Mouse (Mus musculus) limb, embryonic 14.5 days (tissue): Measurements from ENCODE around the gene Zfp286. TPM values are rescaled to one million over a fixed set of nuclear protein-coding genes. Genes with fewer than 3 reads are reported as not detected.

Experiments used
- ATAC-seq: fragments of 200-750 bp; cut with Nextera tagmentation; 2 replicates; pipeline ENCODE4 v1.8.0; 2017; ENCODE audit warnings: low read depth, moderate number of reproducible peaks, moderate TSS enrichment; ENCODE audit not compliant: low FRiP score
- DNase-seq: peaks from one replicate; pipeline ENCODE4 v3.0.0-alpha.2; 2015; ENCODE audit warnings: low spot score
- H3K27ac ChIP-seq: fragments of 300-500 bp; sonication (generic); replicated peaks from 2 replicates; pipeline ENCODE4 v1.5.1; 2014; ENCODE audit warnings: low read depth, mild to moderate bottlenecking, low read length, moderate library complexity, mixed read lengths
- H3K27me3 ChIP-seq: fragments of 300-500 bp; sonication (generic); 2 replicates; pipeline ENCODE4 v1.6.1; 2014; ENCODE audit warnings: low read length, mixed read lengths; ENCODE audit not compliant: control insufficient read depth, insufficient read depth
- H3K36me3 ChIP-seq: fragments of 300-500 bp; sonication (generic); 2 replicates; pipeline ENCODE4 v1.6.1; 2014; ENCODE audit warnings: mild to moderate bottlenecking, low read length, moderate library complexity, mixed read lengths; ENCODE audit not compliant: control insufficient read depth, insufficient read depth
- H3K4me1 ChIP-seq: fragments of 300-500 bp; sonication (generic); 2 replicates; pipeline ENCODE4 v1.6.1; 2014; ENCODE audit warnings: antibody characterized with exemption, low read length, mixed read lengths; ENCODE audit not compliant: control insufficient read depth, insufficient read depth
- H3K4me2 ChIP-seq: fragments of 300-500 bp; sonication (generic); replicated peaks from 2 replicates; pipeline ENCODE4 v1.6.1; 2014; ENCODE audit warnings: low read depth, mild to moderate bottlenecking, low read length, moderate library complexity; ENCODE audit not compliant: severe bottlenecking
- H3K4me3 ChIP-seq: fragments of 300-500 bp; sonication (generic); replicated peaks from 2 replicates; pipeline ENCODE4 v1.5.1; 2014; ENCODE audit warnings: low read length
- H3K9ac ChIP-seq: fragments of 300-500 bp; sonication (generic); 2 replicates; pipeline ENCODE4 v1.6.1; 2014; ENCODE audit warnings: mild to moderate bottlenecking, low read depth, low read length, moderate library complexity; ENCODE audit not compliant: severe bottlenecking
- H3K9me3 ChIP-seq: fragments of 300-500 bp; sonication (generic); 2 replicates; pipeline ENCODE4 v1.6.1; 2016; ENCODE audit warnings: low read length; ENCODE audit not compliant: control insufficient read depth
- POLR2A ChIP-seq: fragments of 200-500 bp; IDR thresholded peaks from 2 replicates; pipeline ENCODE4 v1.8.0; 2012; ENCODE audit warnings: inconsistent platforms, mild to moderate bottlenecking, moderate library complexity, borderline replicate concordance; ENCODE audit not compliant: insufficient read depth, insufficient read length; ENCODE audit errors: extremely low read depth
- WGBS: fragments of 180-500 bp; shearing (Covaris S2); extraction: QIAGEN DNeasy Blood & Tissue Kit; methylation state at CpG from one replicate; pipeline ENCODE4 v1.1.7; 2014; 5-methylcytosine and 5-hydroxymethylcytosine counted together
- polyA plus RNA-seq, 2 experiments: library from polyadenylated mRNA; depleted of rRNA in 1 of 2; stranded (reverse) in 1 of 2; unstranded in 1 of 2; fragments of >200 nt; fragmentation: Nextera tagmentation in 1 of 2; extraction: Ambion mirVana in 1 of 2; gene quantifications; 2 replicates each; pipeline versions ENCODE4 v1.2.1 to v1.2.3; 2012 to 2014

Gene Zfp286
- polyA plus RNA-seq, 2 experiments = 17.0 to 22.2 TPM

GRCm38 (mm10) chr11:62826106-62826733 lies 37.0 kb upstream of the Zfp286 start:
- WGBS = 28% methylated on average over 6 of the region's 6 CpGs

DNA sequence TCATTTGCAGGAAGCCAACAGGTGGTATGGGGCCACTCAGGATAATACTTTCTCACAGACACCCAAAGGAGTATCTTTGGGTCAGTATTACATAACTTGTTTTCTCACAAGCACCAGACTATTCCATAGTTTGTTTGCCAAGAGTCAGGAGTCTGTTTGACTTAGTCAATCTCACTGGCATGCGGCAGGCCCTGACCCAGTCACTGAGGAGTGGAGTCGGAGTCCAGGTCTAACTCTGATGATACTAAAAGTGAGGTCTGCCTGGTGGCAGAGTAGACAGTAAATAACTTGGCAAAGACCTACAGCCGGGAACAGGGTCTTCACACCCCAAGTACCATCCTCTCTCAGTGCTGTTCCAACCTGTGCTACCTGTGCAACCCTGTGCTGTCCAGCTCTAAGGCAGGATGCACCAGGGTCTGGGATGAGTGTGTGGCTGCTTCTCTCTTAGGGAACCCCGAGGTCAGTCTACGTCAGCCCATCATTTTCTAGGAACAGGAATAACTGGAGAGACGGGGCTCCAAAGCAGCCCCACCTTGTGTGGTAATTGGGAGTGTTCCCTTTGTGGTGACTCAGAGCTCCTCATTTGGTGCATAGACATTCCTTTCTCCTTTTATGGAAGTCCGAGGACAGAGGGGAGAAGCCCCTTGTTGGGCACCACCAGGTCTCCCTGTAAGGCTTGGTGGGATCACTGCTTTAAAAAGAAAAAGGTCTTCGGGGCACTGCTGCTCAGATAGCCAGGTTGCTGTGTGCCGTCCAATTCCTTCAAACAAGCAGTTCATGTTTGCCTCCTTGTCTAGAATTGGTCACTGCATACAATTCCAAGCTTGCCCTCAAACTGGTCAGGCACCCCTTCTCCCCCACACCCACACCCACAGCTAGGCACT lies 36.2 kb upstream of the Zfp286 start:
- no peaks in the 10 kb centered on the region; the same call in 1 of the 2 replicates for H3K36me3 ChIP-seq
- H3K27ac ChIP-seq = no peak overlapping the region
- no peaks in the 10 kb centered on the region for H3K9me3 ChIP-seq
- no peak overlapping the region for H3K9ac ChIP-seq
- no peak overlapping the region for H3K4me2 ChIP-seq
- no peak for ATAC-seq
- no peaks in the 10 kb centered on the region for H3K27me3 ChIP-seq
- no peak for TF ChIP-seq POLR2A
- 74% methylated on average over 9 of the region's 9 CpGs for WGBS
- peaks cover 22% of the 10 kb centered on the region for H3K4me1 ChIP-seq
- peak; percentile 37 for DNase-seq
- no peak overlapping the region for H3K4me3 ChIP-seq

More at GRCm38 (mm10) chr11:62826106-62826733, 37.0 kb upstream of the Zfp286 start:
- H3K27me3 ChIP-seq = no peaks in the 10 kb centered on the region
- no peak overlapping the region for H3K9ac ChIP-seq
- H3K9me3 ChIP-seq = no peaks in the 10 kb centered on the region
- TF ChIP-seq POLR2A = no peak
- no peak for DNase-seq
- ATAC-seq = no peak
- peaks cover 14% of the 10 kb centered on the region for H3K4me1 ChIP-seq
- H3K4me3 ChIP-seq = no peak overlapping the region
- no peak overlapping the region for H3K27ac ChIP-seq
- H3K4me2 ChIP-seq = no peak overlapping the region
- H3K36me3 ChIP-seq = no peaks in the 10 kb centered on the region; the same call in 1 of the 2 replicates

GRCm38 (mm10) chr11:62824211-62824610 lies 34.9 kb upstream of the Zfp286 start:
- H3K4me1 ChIP-seq = peaks cover 32% of the 10 kb centered on the region
- no peaks in the 10 kb centered on the region for H3K9me3 ChIP-seq
- H3K4me3 ChIP-seq = no peak overlapping the region
- DNase-seq (no peak), ATAC-seq (no peak)
- TF ChIP-seq POLR2A = no peak
- H3K36me3 ChIP-seq = no peaks in the 10 kb centered on the region; the same call in 1 of the 2 replicates
- no peaks in the 10 kb centered on the region for H3K27me3 ChIP-seq
- no peak overlapping the region for H3K9ac ChIP-seq
- H3K4me2 ChIP-seq = peak overlapping the region; percentile 17; the same call in 1 of the 2 replicates
- WGBS = 52% methylated on average over 7 of the region's 7 CpGs
- 0 out of 2 replicates have a peak overlapping the region, but pooled peaks have one; percentile 19 for H3K27ac ChIP-seq

DNA sequence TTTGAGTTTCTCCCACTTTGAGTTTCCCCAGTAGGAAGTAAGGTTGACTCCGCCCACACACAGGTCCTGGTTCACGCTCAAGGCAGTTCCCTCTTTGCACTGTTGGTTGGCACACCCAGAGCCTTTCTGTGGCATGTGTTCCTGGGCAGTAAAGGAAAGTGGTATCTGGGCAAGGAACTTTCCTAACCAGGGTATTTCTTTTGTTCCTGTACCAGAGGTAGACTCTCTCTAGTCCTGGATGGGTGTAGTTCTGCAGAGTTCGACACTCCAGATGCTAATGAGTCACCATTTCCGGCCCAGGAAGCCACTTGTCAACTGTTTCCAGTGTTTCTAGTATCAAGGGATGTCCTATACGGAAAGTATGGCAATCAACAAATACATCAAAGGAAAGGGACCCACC lies 32.6 kb upstream of the Zfp286 start:
- no peaks in the 10 kb centered on the region for H3K27me3 ChIP-seq
- 60% methylated on average over 5 of the region's 5 CpGs for WGBS
- no peak overlapping the region for H3K9ac ChIP-seq
- H3K4me3 ChIP-seq = peak overlapping the region; percentile 45
- no peak for TF ChIP-seq POLR2A
- H3K4me2 ChIP-seq = peak overlapping the region; percentile 34
- peaks cover 32% of the 10 kb centered on the region for H3K4me1 ChIP-seq
- no peak for ATAC-seq
- H3K9me3 ChIP-seq = no peaks in the 10 kb centered on the region
- no peak overlapping the region for H3K27ac ChIP-seq
- no peaks in the 10 kb centered on the region for H3K36me3 ChIP-seq
- no peak for DNase-seq

- no peak for ATAC-seq
- 9% methylated on average over 16 of the region's 16 CpGs for WGBS
- DNase-seq = peak; percentile 78
These were observed 31.6 kb upstream of the Zfp286 start for GRCm38 (mm10) chr11:62820661-62821437.

More at GRCm38 (mm10) chr11:62820661-62821437, 31.6 kb upstream of the Zfp286 start:
- Histone ChIP-seq H3K27me3 (no peaks in the 10 kb centered on the region), H3K4me2 (peak overlapping the region; percentile 79), H3K27ac (peak overlapping the region; percentile 68), H3K4me1 (peaks cover 32% of the 10 kb centered on the region), H3K9me3 (no peaks in the 10 kb centered on the region), H3K36me3 (no peaks in the 10 kb centered on the region), H3K9ac (peak overlapping the region; percentile 53), H3K4me3 (peak overlapping the region; percentile 45)
- TF ChIP-seq POLR2A = no peak
